Mouse (Mus musculus): Measurements from ENCODE around the gene Sgcd. TPM values are rescaled to one million over a fixed set of nuclear protein-coding genes. Genes with fewer than 3 reads are reported as not detected.
"Not testable (repeated sequence)": the region's sequence is repeated elsewhere in the genome, so short reads cannot be mapped to it uniquely, and the experiment has no call there.

The Sgcd gene
- total RNA-seq, 2 experiments from 2014 or later: 8.6 to 23.3 TPM

DNA sequence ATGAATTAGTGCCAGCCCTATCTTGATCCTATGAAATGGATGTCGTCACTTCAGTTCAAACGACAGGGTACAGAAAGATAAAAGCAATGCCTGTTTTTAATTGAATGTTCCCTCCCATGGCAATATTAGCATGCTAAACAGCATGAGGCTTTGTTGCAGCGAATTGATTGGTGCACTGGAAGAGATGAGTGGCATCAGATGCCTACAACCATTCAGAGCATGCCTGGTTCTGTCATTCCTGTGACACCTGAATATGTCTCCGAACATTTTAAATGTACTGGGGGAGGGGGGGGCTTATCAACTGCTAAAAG lies 210.9 kb downstream of the Sgcd start:
- DNase-seq (ENCODE audit: low spot score in 2 of 2): no peak

DNA sequence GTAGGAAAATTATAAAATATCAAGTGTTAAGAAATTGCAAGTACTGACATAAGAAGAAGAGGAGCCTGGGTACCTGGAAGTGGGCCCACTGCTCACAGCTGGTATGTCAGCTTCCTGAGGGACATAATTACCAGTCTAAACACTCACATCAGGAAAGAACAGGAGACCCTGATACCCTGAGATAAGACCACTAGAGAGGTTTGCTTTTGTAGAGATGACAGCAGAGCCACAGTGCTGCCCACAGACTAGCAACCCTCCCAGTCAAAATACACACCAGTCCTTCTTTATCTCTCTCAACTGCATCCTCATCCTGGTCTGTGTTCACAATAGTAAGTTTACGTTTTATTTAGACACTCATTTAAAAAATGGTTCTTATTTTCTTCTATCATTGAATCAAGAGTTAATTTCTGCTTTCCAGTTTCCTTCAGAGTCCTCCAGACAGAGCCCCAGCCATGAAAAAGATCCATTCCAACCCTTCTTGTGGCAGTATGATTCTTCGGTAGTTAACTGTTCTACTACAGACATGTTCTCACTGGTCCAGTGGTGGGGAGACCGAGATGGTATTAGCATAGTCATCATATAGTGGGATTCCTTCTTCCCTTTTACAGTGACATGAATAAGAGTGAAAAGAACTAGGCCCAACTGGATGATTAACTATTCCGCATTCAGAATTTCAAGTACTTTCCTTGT lies 211.4 kb downstream of the Sgcd start:
- no peak for DNase-seq (ENCODE audit: low spot score in 2 of 2)

DNA sequence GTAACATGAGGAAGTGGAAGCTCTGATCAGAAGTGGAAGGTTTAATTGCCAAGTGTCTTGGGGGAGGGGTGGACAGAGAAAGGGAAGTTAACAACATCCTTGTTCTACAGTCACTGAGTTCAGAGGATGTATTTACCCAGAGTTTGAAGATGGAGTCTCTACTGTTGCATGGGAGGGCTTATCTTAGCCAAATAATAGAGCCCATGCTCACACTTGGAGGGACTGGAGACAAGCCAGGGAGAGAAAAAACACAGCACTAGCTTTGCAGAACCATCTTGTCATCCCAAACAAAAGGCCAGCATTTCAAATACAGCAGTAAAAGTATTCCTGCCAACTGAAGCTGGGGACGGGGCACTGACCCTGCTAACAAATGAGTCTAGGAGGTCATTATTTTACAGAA lies 212.8 kb downstream of the Sgcd start:
- no peak for DNase-seq (ENCODE audit: low spot score in 2 of 2)

- no peak for DNase-seq (ENCODE audit: low spot score in 2 of 2)
Observed at GRCm38 (mm10) chr11:47765859-47766258, 222.9 kb downstream of the Sgcd start.

- peak in 1 of 2 experiments; percentile 2 for DNase-seq (ENCODE audit: low spot score in 2 of 2)
Observed at GRCm38 (mm10) chr11:47763569-47763968, 225.2 kb downstream of the Sgcd start.

DNA sequence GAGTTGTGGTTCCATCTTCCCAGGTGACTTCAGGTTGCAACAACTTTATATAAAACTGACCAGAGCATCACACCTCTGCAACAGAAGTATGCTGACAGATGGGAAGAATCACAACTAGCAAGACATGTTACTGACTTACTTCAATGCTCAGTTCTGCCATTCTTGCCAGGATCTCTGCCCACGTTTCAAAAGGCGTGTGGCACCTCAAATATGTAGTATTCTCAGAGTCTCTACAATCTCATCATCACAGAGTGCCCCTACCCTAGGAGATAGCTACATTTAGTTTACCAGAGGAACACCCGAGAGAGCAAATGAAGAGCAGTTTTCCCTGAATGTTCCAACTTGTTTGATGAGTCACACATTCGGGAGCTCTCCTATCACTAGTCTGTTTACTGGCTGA lies 229.8 kb downstream of the Sgcd start:
- DNase-seq (ENCODE audit: low spot score in 2 of 2): no peak

GRCm38 (mm10) chr11:47742806-47743205 lies 246.0 kb downstream of the Sgcd start:
- no peak for DNase-seq (ENCODE audit: low spot score in 2 of 2)

- no peak for DNase-seq (ENCODE audit: low spot score in 2 of 2)
Observed at GRCm38 (mm10) chr11:47704930-47705787, 283.6 kb downstream of the Sgcd start.

DNA sequence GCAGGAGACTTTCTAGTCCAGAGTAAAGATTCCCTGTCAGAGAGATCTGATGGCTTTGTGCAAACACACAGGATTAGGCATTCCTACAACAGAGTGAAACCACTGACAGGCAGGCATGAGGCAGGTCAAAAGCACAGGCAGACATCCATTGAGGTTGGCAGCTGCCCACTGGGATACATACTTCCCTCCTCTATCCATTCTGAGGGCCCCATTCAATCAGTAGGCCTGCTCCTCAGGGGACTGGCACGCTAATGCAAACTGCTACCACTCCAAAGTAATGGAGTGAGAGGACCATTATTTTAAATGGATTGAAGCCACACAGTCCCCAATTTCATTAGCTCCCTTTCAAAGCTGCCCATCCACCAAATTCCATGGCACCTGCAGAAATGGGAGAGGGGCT lies 293.2 kb downstream of the Sgcd start:
- no peak for DNase-seq (ENCODE audit: low spot score in 2 of 2)

- DNase-seq (ENCODE audit: low spot score in 2 of 2): peak; percentile 31 to 44
Observed at GRCm38 (mm10) chr11:47658135-47658534, 330.6 kb downstream of the Sgcd start.

DNA sequence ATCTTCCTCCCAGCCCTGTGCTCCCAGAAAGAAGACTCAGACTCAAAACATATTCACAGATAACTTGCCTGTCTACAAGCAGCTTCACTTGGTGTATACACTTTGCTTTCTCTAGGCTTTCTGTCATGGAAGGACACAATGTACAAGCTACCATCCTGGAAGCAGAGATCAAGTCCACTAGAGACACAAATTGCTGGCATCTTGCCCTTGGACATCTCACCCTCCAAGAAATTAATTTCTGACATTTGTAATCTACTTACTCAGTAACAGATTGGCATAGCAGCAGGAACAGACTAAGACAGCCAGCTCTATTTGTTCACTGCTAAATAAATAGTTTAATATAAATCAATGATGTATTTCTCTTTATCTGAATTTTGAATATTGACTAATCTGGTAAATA lies 342.9 kb downstream of the Sgcd start:
- DNase-seq (ENCODE audit: low spot score in 2 of 2): no peak

DNA sequence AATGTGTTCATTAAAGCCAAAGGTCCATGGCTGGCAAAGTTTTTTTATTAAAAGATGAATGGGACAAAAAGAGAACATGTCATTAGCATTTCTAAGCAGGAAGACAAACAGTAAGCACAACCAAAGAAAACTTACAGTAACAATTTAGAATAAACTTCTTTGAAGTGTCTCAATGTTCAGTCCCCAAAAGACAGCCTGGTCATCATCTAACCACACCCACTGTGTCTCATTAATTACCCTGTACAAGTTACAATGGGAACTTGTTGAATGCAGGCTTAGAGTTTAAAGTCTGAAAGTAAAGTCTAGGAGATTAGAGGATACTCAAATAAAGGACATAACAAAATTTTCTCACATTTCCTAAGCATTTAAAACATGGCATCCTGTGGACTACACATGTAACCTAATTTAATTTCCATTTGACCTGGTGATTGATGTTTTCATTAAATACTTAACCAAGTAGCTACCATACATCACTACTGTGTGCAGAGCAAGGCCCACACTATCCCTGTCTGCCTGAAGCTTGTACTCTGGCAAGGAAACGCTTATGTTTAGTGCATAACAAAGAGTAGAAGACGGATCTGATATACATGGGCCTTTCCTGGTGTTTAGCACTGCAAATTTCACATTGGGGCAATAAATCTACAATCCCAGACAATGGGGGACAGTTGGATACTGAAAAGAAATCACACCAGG lies 347.1 kb downstream of the Sgcd start:
- DNase-seq (ENCODE audit: low spot score in 2 of 2): no peak

DNA sequence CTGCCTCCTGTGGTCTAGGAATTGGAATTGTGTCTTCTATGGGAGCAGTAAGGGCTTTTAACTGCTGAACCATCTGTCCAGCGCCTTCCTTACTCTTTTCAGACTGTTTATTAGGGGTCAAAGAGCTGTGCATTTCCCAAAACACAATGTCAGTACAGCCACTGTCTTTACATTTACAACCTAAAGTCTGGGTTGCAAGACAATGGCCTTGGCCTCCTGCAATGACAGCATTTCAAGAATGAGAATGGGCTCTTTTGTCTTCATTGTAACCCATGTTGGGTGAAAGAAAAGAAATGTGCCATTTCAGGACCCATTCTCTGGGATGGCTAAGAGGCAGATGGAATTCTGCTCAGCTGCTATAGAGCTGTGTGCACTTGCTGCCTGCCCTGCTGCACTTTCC lies 348.2 kb downstream of the Sgcd start:
- DNase-seq (ENCODE audit: low spot score in 2 of 2): no peak

- no peak for DNase-seq (ENCODE audit: low spot score in 2 of 2)
Observed at GRCm38 (mm10) chr11:47630186-47630585, 358.6 kb downstream of the Sgcd start.

GRCm38 (mm10) chr11:47609892-47610291 lies 378.9 kb downstream of the Sgcd start:
- no peak for DNase-seq (ENCODE audit: low spot score in 2 of 2)

GRCm38 (mm10) chr11:47574635-47575034 lies 414.1 kb downstream of the Sgcd start:
- no peak for DNase-seq (ENCODE audit: low spot score in 2 of 2)

DNA sequence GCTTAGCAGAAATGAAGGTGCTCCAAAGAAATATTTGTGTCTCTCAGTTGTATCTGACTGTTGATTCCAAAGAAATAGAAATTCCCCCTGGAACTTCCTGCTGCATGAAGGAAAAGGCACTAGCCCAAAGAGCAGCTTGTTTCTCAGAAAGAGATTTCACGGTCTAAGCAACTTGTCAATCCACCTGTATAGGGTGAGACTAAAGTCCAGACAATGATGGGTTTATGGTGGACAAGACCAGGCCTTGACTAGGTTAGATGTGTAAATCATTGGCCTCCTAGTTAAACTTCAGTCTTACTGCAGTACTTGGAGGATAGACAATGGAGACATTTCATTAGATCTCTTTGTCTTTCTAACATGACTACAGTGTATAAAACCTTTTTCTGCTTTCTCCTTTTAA lies 420.3 kb downstream of the Sgcd start:
- DNase-seq (ENCODE audit: low spot score in 2 of 2): no peak

GRCm38 (mm10) chr11:47566156-47566555 lies 422.6 kb downstream of the Sgcd start:
- no peak for DNase-seq (ENCODE audit: low spot score in 2 of 2)

GRCm38 (mm10) chr11:47524845-47525244 lies 463.9 kb downstream of the Sgcd start:
- DNase-seq (ENCODE audit: low spot score in 2 of 2): no peak

DNA sequence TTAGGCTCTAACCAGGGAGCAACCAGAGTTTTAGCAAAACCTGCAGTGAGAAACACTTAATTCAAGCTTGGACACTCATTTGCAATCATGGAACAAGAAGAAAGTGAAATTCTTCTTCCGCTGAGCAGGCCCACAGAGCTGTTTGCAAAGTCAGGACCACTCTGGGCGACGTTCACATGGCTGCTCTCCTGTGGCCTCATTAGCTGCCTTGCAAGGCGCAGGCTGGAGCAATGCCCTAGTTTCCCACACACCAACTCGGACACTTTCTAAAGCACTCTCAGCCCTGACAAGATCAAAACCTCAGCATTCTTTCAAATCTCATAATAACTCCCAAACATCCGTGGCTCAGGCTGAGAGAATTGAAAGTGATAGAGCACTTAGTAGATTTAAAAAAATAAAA lies 480.7 kb downstream of the Sgcd start:
- no peak for DNase-seq (ENCODE audit: low spot score in 2 of 2)

DNA sequence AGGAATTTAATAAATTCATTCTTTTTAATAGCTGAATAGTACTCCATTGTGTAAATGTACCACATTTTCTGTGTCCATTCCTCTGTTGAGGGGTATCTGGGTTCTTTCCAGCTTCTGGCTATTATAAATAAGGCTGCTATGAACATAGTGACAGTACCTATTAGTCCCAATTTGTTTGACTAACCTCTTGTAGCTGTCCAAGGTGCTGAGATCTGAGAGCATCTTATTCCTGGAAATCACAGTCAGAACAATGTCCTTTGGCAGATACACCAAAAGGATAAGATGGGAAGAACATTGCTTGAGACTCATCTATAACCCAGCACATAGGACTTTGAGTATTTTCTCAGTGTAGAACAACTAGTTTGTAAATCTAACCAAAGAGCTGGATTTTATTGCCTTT lies 485.5 kb downstream of the Sgcd start:
- not testable (repeated sequence) for DNase-seq (ENCODE audit: low spot score in 2 of 2)

All from adrenal gland, adult 18-20 months (tissue).